Mouse (Mus musculus): ENCODE data around the gene Lsamp.

Gene Lsamp

DNA sequence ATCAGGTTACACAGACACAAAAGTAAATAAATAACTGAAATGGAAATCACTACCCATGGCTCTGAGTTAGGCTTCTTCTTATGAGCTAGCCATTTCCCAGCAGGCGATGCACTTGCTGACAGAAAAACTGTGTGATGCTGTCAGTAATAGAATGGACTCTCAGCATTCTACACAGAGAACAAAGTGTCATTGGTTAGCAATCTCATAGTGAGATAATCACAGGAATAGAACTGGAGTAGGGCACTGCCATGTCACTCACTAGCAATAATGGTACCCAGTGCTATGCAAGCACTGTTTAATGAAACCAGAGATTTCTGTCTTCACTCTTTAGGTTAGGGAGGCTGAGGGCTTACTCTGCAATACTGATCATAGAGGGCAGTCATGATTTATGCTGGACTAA lies 669.3 kb downstream of the Lsamp start:
- in situ Hi-C loops (cut with MboI, MseI) = no loop called here

DNA sequence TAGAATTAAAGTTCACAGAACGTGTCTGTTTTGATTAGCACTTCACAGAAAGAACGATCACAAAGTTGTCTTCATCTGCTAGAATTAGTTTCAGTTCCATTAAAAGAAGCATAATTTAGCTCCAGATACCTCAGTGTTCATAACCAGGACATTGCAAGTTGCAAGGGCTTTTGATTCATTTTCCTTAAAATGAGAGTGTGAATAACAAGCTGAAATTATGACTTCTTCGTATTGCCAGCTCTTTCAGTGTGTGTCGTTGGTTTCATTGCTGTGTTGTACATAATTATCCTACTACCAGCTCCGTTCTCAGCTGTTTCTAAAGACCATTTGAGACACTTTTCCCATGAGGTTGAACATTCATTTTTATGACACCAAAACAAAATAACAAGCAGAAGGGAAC lies 672.2 kb downstream of the Lsamp start:
- in situ Hi-C loops (cut with MboI, MseI) = no loop called here

- in situ Hi-C loops (cut with MboI, MseI) = no loop called here
Observed at GRCm38 (mm10) chr16:40656871-40657270, 672.7 kb downstream of the Lsamp start.

- in situ Hi-C loops (cut with MboI, MseI) = no loop called here
Observed at GRCm38 (mm10) chr16:40685531-40685930, 701.4 kb downstream of the Lsamp start.

GRCm38 (mm10) chr16:40692292-40692691 lies 708.1 kb downstream of the Lsamp start:
- in situ Hi-C loops (cut with MboI, MseI) = no loop called here

- in situ Hi-C loops (cut with MboI, MseI) = no loop called here
Observed at GRCm38 (mm10) chr16:40697253-40697652, 713.1 kb downstream of the Lsamp start.

DNA sequence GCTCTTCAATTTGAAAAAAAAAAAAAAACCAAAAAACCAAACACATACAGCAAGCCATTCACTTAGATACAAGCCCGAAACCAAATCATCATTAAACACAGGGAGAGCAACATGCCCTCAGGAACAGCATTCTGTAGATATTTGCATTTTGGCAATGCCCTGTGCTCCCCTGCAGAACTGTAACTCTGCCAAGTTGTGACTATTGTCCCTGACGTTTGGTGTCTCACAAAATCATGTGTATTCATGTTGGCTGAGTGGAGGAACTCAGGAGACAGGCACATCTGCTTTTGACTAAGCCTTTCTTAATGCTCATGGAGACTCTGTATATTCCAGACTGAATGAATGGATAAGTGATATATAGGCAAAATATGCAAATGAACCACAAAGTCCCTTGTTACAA lies 724.4 kb downstream of the Lsamp start:
- in situ Hi-C loops (cut with MboI, MseI) = no loop called here

DNA sequence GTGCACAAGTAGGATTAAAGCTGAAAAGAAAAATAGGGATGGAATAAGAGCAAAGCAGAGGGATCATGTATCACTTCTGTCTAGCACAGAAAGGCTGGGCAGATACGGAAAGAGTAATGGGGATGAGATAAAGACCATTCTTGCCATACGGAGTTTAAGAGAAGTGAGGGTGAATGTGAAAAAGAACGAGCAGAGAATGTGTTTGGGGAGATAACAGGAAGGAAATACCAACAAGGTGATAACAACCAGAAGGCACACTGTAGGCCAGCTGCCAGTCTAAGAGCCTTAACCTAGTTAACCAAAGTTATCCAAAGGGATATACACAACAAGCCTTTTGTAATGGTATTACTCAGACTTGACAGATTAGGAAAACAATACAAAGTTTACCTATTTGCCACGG lies 725.4 kb downstream of the Lsamp start:
- in situ Hi-C loops (cut with MboI, MseI) = no loop called here

GRCm38 (mm10) chr16:40710068-40710467 lies 725.9 kb downstream of the Lsamp start:
- in situ Hi-C loops (cut with MboI, MseI) = no loop called here

DNA sequence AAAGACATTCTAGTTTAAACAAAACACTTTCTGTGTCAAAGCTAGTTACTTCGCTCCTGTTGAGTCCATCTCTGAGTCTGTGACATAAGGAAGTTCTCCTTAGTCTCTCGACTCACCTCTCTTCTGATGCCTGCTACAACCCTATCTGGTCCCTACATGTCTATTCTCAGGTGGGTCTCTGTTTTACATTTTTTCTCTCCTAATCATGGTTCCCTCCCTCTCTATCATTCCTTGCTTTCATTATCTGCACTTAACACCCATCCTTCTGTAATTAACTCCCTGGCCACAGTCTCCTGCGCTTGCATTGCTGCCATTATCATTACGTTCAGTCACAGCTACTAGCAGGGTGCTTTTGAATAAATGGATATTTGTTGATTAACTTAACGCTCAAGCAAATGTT lies 726.3 kb downstream of the Lsamp start:
- in situ Hi-C loops (cut with MboI, MseI) = no loop called here

GRCm38 (mm10) chr16:40713725-40714124 lies 729.6 kb downstream of the Lsamp start:
- in situ Hi-C loops (cut with MboI, MseI) = no loop called here

- in situ Hi-C loops (cut with MboI, MseI) = no loop called here
Observed at GRCm38 (mm10) chr16:40739015-40739414, 754.9 kb downstream of the Lsamp start.

DNA sequence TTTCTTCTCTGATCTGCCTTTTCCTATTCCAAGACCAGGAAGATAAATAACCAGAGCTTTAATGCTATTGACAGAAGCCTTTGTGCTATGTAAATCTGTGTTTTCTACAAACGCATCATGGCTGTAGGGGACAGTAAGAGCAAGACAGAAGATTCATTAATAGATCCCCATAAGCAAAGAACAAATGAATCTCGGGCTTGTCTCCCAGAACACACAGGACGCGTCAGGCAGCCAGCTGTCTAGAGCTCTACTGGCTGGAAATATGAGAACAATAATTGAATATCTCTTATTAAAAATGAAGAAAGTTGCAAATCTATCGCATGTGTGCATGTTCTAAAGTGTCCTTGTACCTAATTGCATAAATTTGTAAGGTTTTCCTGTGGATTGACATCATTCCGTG lies 755.6 kb downstream of the Lsamp start:
- in situ Hi-C loops (cut with MboI, MseI) = no loop called here

GRCm38 (mm10) chr16:40740273-40740672 lies 756.1 kb downstream of the Lsamp start:
- in situ Hi-C loops (cut with MboI, MseI) = no loop called here

DNA sequence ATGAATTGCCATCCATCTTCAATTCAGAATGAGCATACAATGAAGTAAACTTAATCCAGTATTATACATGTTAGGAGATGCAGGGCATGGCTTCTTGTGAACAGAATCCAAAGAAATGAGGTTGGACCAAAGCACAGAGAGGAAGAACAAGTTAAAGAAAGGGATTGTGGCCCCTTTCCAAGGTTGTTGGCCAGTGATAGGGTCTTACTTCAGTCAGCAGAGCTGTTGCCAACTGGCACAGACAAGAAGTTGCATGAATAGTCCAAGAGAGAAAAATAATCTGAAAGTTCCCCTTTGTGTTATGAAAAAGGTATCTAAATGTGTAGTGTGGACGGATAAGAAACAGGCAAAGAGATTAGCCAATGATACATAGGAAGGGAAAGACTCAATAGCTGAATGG lies 843.0 kb downstream of the Lsamp start:
- in situ Hi-C loops (cut with MboI, MseI) = no loop called here

GRCm38 (mm10) chr16:40831536-40831935 lies 847.4 kb downstream of the Lsamp start:
- in situ Hi-C loops (cut with MboI, MseI) = no loop called here

DNA sequence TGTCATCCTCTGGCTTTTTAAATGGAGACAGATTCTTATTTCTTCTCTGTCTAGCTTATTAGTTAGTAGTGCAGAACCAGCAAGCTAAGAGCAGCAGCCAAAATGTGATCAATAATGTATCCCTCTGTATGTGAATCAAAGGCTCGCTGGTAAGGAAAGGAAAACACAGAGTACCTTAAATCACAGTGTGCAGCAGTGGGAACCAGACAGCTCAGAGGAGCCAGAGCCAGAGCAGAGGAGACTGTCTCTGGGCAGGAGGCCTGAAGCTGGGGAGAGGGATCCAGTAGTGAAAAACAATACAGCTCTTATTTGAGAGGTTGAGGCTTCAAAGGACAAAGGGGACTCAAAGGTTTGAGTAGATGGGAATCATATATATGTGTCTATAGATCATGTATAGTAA lies 857.6 kb downstream of the Lsamp start:
- in situ Hi-C loops (cut with MboI, MseI) = no loop called here

DNA sequence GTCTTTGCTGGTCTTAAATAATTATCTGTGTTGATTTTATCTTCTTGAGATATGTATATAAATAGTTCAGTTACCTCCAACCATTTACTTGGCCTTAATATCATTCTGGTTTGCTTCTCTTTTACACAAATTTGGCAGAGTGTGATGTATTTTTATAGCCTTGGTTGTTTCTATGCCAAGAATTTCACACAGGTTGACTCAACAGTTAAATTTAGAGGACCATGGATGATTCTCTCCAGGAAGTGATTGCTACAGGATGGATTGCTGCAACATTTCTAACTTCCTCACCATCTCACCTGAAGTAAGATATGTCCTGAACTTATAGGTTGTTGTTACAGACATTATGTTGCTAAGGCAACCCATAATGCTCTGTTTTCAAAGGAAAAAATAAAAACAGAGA lies 882.6 kb downstream of the Lsamp start:
- in situ Hi-C loops (cut with MboI, MseI) = no loop called here

- in situ Hi-C loops (cut with MboI, MseI) = no loop called here
Observed at GRCm38 (mm10) chr16:40878301-40878700, 894.1 kb downstream of the Lsamp start.

- in situ Hi-C loops (cut with MboI, MseI) = no loop called here
Observed at GRCm38 (mm10) chr16:40881942-40882341, 897.8 kb downstream of the Lsamp start.

- in situ Hi-C loops (cut with MboI, MseI) = no loop called here
Observed at GRCm38 (mm10) chr16:40891338-40891737, 907.2 kb downstream of the Lsamp start.

DNA sequence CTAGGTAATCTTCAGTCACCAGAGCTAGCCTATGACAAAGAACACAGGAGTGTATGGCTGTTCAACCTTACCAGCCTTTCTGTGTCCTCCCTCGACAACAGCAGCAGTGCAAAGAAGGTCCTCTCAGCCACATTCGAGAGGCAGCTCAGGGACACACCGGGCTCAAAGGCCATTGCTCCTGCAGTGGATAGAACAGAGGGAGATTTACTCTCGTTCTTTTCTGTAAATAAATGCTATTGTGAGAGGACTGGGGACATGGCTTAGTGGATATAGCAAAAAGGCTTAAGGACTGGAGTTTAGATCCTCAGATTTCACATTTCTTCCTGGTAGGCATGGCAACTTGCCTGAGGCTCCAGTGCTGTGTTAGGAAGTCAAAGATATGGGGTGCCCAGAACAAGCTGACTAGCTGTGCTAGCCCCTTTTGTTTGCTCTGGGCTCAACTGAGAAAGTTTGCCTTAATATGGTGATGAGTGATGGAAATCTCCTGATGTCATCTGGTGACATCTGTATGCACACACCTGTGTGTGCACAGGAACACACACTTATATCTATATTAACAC lies 913.7 kb downstream of the Lsamp start:
- in situ Hi-C loops (cut with MboI, MseI) = no loop called here

GRCm38 (mm10) chr16:40907892-40908291 lies 923.7 kb downstream of the Lsamp start:
- in situ Hi-C loops (cut with MboI, MseI) = no loop called here

DNA sequence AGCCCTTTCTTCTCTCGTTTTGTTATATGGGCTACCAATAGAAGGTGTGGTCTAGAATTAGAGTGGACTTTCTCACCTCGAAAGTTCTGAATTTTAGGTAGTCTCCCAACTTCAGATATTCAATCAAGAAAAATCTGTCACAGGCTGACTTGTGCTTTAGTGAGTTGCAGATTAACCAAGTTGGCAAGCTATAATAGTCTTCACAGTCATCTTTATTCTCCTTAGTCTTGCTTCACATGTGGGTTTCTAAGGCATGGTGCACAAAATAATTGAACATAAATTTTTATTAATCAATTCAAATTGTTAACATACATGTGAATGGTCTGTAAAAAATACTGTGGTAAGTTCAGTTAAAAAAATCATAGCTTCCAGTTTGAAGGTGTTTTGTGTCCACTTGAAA lies 930.0 kb downstream of the Lsamp start:
- in situ Hi-C loops (cut with MboI, MseI) = no loop called here
